Mouse (Mus musculus) layer of hippocampus, adult 2 months (tissue): ENCODE results near the gene Tfap2a. TPM values are rescaled to one million over a fixed set of nuclear protein-coding genes. Genes with fewer than 3 reads are reported as not detected.

Experiments used
- DNase-seq, 2 experiments: peaks; one replicate each; pipeline ENCODE4 v3.0.0; 2022; ENCODE audit warnings: low spot score in 2 of 2
- H3K27ac ChIP-seq: fragments of 200-600 bp; 2 replicates; pipeline ENCODE4 v1.8.1; 2022
- H3K4me3 ChIP-seq: fragments of 200-600 bp; 2 replicates; pipeline ENCODE4 v1.8.1; 2022; ENCODE audit warnings: mild to moderate bottlenecking
- CTCF ChIP-seq: fragments of 200-600 bp; conservative IDR thresholded peaks from 2 replicates; pipeline ENCODE4 v1.8.1; 2022; ENCODE audit warnings: antibody characterized with exemption, mild to moderate bottlenecking, moderate library complexity
- total RNA-seq, 2 experiments: library from RNA; stranded (reverse); gene quantifications; 2 replicates each; pipeline ENCODE4 v1.2.3; 2021

The Tfap2a gene
- total RNA-seq, 2 experiments from 2014 or later: 0.23 to 0.47 TPM

DNA sequence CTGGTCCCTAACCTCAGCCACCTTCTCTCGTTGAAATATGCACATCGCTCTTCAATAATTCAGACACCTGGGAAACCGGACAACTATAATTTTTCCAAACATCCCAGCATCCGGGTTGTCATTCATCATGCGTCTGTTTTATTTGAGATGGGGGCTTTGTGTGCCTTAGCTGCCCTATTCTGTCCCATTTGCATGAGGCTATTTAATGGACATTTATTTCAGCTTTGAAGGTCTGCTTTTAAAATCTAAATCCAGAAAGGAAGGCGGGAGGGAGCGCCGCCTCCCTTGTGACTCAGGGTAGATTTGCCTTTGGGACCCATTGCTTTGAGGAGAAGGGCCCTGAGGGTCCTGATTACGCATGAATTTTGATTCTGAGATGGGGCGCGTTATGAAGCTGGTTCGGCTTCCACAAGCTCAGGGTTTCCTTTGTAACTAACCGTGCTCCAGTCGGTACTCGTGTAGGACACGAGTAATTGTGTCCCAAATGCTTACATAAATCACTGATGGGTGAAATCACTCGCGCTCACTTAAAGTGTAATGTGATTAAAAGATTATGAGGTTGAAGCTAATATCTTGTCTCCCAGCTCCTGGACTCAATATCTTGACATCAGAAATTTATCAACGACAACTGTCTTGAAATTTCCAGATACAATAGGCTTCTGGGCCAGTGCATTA, 34.9 kb downstream of the Tfap2a start:
- no peak for DNase-seq
- no peak for TF ChIP-seq CTCF
- Histone ChIP-seq H3K4me3 (no peak overlapping the region), H3K27ac (no peak overlapping the region)

DNA sequence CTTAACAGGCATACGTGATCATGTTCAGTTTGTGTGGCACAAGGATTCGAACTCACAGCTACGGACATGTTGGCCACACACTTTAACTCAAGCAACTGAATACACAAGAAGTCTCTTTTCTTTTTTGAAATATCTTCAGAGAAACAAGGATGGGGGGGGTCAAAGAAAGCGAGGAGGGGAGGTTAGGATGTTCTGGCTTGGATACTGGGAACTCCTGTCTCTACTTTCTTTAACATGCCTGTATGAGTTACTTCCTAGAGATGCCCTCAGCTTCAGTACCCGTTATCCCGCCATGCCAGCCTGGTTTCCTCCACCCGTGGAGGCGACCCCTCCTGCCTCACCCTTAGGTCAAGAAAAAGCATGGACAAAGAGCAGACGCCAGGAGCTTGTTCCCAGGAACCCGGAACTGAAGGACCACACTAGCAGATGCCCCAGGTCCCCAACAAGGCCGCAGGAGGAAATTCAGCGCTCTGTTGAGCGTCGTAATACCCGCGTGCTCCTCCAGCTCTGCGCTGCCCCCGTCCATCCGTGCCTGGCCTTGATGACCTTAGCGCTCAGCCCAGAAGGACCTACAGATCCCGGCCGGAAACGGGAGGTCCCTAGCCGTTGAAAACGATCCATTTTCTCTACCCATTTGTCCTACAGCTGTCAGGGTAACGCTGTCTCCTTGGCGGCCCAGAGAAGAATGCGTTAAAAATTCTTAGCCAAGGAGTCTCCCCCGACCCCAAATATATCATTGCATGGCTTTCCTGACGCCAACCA, 35.6 kb downstream of the Tfap2a start:
- no peak for TF ChIP-seq CTCF
- H3K4me3 ChIP-seq: no peak overlapping the region

DNA sequence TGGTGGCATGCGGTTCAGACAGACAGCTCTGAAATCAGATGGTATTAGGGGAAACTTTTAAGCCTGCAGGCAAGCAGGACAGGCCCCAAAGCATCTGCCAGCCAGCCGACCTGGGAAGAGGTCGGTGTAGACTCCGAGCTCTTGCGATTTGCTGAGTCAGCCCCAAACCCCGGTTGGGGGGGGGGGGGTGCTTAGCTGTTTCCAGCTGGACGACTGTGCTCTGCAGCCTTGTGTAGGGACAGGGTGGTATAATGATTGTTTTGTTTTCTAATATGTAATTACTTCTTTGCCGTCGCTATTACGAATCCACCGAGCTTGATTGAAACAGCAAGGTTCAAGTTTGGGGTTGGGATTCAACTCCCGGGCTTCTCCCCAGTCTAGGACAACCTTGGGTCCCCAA, 36.5 kb downstream of the Tfap2a start:
- DNase-seq: no peak
- no peak overlapping the region for H3K27ac ChIP-seq
- TF ChIP-seq CTCF: no peak
- H3K4me3 ChIP-seq: no peak overlapping the region

More for the DNA sequence above, 35.6 kb downstream of the Tfap2a start:
- DNase-seq: no peak
- no peak overlapping the region for H3K27ac ChIP-seq

DNA sequence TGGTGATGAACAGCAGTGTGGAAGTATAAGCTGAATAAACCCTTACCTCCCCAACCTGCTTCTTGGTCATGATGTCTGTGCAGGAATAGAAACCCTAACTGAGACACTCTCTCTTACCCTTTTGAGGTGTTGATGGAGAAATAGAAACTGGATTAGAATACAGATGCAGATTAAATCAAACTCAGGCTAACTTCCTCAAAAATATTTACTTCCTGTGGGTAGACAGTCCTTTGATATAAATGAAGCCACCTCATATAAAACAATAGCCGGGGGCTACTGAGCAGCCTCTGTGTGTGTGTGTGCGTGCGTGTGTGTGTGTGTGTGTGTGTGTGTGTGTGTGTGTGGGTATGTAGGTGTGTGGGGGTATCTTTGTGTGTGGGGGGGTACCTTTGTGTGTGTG, 52.4 kb downstream of the Tfap2a start:
- no peak for TF ChIP-seq CTCF
- Histone ChIP-seq H3K4me3 (no peak overlapping the region), H3K27ac (no peak overlapping the region)
- no peak for DNase-seq

DNA sequence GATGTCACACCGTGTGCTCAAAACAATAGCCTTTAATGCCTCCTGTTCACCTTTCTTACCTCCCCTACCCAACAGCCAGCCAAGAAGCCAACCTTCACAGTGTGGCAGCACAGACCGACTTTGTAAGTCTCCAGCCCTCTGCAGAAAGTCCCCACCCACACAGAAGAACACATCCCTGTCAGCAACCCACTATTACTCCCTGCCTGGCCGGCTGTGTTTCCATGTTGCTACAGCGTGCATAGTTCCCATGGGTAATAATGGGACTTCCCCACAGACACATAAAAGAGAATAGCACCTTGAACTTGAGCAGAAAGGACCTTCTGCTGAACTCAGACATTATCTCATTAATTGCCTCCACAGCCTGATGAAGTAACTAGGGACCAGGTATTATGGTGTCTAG, 61.4 kb downstream of the Tfap2a start:
- TF ChIP-seq CTCF: no peak
- no peak for DNase-seq
- Histone ChIP-seq H3K27ac (no peak overlapping the region), H3K4me3 (no peak overlapping the region)

Other genes starting within 250 kb of the Tfap2a start
- 10 to 100 TPM; 16.3 to 17.0 TPM for gene Gcnt2, start 121.4 kb upstream of the Tfap2a start, total RNA-seq